Mouse (Mus musculus) layer of hippocampus, adult 8-10 months (tissue): ENCODE measurements at regions not wholly inside any gene's neighbourhood (a gene's known extent, or its start where the extent isn't known, plus 50 kb on each side); places are given as distances from the start of the nearest gene placed in this dataset.

Experiments used
- DNase-seq, 2 experiments: peaks; one replicate each; pipeline ENCODE4 v3.0.0; 2022; ENCODE audit warnings: low spot score in 2 of 2

DNA sequence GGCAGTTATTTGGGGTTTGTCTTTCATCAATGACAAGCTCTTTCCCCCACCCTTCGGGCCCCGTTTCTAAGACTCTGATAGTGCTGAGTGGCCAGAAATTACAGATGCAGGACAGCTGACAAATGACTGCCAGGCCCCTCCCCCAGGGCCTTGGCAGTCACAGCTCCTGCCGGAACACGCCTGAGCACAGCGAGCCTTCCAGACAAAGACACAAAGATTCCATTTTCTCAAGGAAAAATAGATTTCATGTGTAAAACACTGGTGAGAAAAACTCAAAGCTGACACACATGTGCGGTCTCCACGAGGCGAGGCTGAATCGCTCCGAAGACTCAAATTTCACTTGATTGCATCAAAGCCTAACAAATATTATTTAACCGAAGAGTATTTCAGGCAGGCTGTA is 247.6 kb downstream of the Ptprc start:
- DNase-seq: peak; percentile 38 to 48

- no peak for DNase-seq
These were observed 249.2 kb downstream of the Ptprc start for GRCm38 (mm10) chr1:137926326-137926725.

GRCm38 (mm10) chr1:137924156-137924555 is 251.4 kb downstream of the Ptprc start:
- no peak for DNase-seq

GRCm38 (mm10) chr1:137923705-137924104 is 251.8 kb downstream of the Ptprc start:
- DNase-seq: no peak

DNA sequence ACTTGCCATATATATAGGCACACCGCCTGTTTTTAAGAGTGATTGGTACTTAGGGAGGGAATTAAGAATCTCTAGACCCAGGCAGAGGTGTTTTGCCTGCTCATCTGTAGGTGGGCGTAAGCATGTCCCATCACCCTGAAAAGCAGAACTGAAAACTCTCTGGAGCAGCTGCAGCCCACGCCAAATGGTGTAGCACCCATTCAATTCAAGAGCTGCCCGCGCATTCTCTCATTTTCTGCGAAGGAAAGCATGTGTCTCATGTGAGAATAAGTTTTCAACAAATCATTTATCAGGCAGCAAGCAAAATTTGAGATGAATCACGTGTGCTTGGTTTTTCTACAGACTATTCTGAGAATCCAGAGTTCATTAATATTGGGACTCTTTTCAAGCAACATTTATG is 252.7 kb downstream of the Ptprc start:
- DNase-seq: peak in 1 of 2 experiments; percentile 33

GRCm38 (mm10) chr1:137921592-137921991 is 253.9 kb downstream of the Ptprc start:
- no peak for DNase-seq

GRCm38 (mm10) chr1:137919739-137920563 is 255.6 kb downstream of the Ptprc start:
- DNase-seq: no peak

DNA sequence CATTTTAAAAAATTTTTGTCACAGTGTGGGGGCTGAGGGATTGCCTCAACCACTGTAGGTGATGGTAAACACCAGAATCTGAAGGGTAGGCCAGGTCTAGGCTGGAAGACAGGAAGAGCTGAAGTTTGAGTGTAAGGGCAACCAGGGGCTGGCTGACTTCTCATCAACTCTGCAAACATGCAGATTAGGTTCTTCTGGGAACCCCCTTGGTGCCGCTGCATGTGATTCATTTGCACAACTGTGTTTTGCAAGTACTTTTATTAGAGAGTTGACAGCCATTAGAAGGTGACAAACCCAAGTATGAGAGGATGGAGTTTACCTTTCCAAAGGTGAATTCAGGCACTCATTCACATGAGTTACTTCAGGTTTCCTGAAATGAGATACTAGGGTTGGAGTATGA is 258.1 kb downstream of the Ptprc start:
- no peak for DNase-seq

DNA sequence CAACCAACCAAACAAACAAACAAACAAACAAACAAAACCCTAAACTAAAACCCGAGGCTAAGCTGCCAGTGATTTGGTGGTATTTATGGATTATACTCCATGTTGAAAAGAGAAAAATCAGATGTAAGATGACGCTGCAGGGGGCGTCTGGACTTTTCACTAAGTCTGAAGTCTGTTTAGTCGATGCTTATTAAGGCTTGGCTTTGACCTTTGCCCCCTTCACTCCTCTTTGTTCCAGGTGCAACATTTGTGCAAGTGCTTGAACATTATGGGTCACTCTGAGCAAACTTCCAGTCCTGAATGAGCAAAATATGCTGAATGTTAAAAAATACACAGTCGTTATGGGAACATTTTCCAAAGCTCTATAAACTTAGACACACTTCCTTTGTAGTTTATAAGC is 268.6 kb downstream of the Ptprc start:
- no peak for DNase-seq

GRCm38 (mm10) chr1:137906477-137906876 is 269.0 kb downstream of the Ptprc start:
- DNase-seq: no peak

DNA sequence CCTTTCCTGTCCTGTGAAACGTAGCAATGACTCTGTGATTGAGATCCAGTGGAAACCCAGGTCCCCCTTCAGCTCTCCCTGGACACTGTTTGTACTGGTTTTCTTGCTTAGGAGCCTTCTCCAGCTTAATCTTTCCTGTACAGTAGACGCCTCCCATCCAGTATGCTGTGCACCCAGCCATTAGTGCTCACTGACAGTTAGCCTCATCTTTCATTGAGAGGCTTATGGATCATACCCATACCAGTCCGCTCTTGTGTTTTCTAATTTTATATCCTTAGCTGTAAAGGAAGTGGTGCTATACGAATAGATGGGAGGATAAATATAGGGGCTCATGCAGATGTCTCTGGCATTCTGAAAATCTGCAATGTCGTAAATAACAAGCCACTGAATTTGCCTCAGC is 269.9 kb downstream of the Ptprc start:
- DNase-seq: no peak

GRCm38 (mm10) chr1:137903351-137903750 is 272.2 kb downstream of the Ptprc start:
- no peak for DNase-seq

DNA sequence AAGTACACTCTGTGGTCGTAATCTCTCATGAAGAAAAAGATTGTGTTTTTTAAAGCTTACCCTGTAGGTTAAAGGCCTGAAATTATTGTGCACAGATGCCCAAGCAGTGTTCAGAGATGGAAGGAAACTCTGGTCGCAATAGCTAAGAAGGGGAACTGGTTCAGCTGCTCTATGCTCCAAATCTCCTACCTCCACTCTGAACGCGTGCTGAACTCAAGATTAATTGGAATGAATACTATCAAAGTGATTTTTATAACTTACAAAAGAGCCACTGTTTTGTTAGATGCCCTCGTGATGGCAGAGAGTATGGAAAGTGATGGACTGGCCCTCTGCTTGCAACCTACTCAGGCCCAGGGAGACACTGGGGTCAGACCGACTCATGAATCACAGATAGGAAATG is 272.6 kb downstream of the Ptprc start:
- no peak for DNase-seq

- DNase-seq: no peak
These were observed 273.5 kb downstream of the Ptprc start for GRCm38 (mm10) chr1:137901996-137902395.

DNA sequence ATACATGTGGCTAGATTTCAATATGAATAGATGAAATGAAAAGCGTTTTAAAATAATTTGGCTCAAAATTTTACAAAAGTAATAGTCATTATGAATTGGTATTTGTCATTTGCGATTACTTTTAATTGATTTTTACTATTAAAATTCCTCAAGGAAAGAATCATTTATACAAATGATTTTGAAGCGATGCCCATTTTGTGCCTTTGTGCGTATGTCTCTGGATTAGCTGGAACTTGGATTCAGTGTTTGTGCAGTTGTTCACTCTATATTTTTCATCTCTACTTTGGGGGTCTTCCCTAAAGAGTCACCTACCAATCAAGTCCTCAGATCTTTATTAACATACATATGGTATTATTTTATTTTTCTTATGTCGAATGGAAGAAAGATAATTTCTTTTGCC is 274.3 kb downstream of the Ptprc start:
- DNase-seq: no peak

DNA sequence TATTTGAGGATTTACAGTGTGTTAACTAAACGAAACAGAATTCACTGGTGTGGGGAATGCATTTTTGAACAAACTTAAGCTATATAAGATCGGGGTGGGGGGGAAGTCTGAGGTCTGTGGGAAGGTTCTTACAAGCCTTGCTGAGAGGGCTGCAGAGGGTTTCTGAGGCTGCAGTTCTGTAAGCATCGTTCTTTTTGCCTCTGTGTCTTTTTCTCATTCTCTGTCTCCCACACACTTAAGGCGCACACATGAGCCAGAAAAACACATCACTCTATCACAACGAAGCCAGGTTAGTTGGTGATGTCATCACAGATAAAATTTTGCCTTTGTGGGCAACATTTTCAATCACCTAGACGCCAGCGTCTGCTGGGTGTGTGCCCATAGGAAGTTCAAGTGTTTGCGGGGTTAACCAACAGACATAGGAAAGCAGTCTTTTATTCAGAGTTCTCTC is 274.9 kb downstream of the Ptprc start:
- peak in 1 of 2 experiments; percentile 13 for DNase-seq

DNA sequence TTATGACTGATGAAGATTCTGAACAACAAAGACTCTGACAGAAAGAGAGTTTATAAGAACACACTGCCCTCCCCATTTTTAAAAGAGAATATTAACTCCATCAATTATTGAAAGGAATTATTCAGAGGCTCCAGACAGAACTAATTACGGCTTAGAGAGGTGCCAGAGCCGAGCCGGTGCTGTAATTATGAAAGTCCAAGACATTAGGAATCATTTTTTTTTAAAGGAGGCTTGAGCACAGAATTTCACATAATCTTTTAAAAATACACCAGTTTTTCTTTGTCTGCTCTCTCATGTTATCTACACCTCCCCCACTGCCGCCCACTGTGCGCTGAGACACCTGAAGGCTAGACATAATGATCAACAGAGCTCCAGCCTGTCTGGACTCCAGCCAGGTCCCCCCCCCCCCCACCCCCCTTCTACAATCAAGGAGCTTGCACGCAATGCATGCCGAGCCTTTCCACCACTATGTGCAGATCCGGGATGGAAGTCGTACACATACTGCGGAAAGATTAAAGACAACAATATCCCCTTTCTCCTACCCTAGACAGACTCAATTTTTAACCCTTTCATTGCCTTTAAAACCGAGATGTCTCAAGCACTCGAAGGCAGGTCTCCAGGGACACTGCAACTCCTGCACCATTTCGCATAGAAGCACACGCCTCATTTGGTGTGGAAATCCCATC is 275.4 kb downstream of the Ptprc start:
- DNase-seq: peak in 1 of 2 experiments; percentile 15

DNA sequence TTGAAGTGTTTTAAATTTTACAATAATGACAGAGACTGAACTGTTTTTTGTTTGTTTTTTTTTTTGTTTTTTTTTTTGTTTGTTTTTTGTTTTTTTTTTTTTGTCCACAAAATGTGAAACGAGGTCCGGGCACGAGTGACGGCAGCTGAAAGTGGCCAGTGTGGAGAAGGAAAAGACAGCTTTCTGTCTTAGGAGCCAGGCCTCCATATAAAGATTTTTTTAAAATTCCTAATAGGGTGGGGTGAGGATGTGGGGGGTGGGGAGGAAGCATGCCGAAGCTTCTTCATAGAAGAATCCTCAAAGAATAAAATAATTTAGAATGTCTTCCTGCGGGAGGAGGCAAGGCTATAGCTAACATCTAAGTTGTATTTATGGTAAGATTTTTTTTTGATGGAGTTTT is 276.2 kb downstream of the Ptprc start:
- no peak for DNase-seq

DNA sequence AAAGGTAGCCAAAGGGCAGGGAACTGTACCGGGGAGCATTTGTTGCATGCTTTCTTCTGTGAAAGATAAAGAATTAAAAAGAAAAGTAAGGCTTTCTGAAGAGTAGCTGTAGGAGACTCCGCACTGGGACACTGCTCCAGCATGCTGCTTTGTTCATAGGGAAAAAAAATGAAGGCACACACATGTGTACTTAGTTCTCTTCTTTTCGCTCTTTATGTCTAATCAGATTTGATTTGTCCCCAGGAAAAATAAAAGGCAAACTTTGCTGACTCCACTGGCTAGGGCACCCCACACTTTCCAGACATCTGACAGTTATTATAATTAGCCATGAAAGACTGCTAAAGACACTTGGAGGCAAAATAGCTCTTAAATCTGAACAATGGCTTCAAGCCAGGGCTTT is 276.6 kb downstream of the Ptprc start:
- no peak for DNase-seq

GRCm38 (mm10) chr1:137898397-137898796 is 277.1 kb downstream of the Ptprc start:
- peak; percentile 89 to 91 for DNase-seq

DNA sequence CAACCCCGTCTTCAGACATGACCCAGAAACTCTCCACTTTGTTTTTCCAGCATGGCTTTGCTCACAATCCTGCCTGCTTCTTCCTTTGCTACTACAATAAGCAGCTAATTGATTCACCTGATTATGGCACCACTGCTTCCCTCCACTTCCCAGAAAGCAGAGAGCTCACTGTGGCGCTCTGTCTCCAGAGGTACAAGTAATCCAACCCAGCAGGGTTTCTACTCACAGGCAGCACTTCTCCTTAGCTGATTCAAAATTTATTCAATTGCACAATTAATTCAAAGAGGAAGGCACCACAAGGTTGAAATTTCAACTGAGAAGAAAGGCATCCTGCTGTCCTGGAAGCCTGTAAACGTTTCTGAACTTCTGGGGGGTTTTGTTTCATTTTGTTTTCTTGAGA is 293.9 kb downstream of the Ptprc start:
- DNase-seq: no peak

DNA sequence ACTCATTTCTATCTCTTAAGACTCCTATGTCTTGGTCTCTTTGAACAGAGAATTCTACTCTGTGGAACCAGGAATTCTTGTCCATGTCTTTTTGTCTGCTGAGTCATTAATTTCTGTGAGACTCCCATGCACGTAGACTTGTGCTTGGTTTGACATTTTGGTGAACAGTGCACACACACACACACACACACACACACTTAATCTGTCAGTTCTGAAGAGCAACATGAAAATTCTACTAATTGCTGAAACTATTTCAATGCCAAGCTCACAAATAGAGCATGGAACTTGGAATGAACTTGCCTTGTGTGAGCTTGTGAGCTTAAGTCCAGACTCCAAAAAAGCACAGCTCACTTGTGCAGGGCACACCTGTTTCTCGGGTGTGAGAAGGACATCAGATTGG is 301.1 kb downstream of the Ptprc start:
- no peak for DNase-seq

- DNase-seq: no peak
These were observed 301.9 kb downstream of the Ptprc start for GRCm38 (mm10) chr1:137873628-137874027.
